Comparison of ENCODE assay signal across 15 mouse cellular contexts in genomic region chr11:61411809-61412208, GRCm38 (mm10). TPM values are rescaled to one million over a fixed set of nuclear protein-coding genes. Genes with fewer than 3 reads are reported as not detected.
DNase-seq lines count a peak whose midpoint lies in the region.
"Had no signal": no experiment of that assay in that cellular context is flagged by ENCODE, and none has a peak within 500 bp of the region (broad histone marks: within the 10 kb centered on the region; RNA-seq: fewer than 3 reads in every experiment).

No protein-coding gene starts in this region.

- peak; percentile 30 for DNase-seq in cerebellum, adult 9-10 months
- DNase-seq in cerebellum, postnatal 10 days, result no peak
- DNase-seq in lung, postnatal 25 days (ENCODE audit: low spot score), result peak; percentile 12
- no peak for DNase-seq in lung, postnatal 14 days
- peak; percentile 26 for DNase-seq in ZHBTc4 (ENCODE audit: low read depth, low spot score)
- DNase-seq in left cerebral cortex, postnatal 25 days (ENCODE audit: low spot score in 2 of 2), result no peak
- no peak for DNase-seq in layer of hippocampus, postnatal 36 days
- DNase-seq: adrenal gland, postnatal 10 days; cerebellum, adult 11 months; cerebellum, adult 8-10 months; cerebellum, postnatal 36 days; gastrocnemius, postnatal 10 days; heart, adult 2 months; heart, postnatal 14 days had no signal

- intact Hi-C loops in left cerebral cortex, postnatal 25 days (cut with DNase I), result loop anchor here (2.0 kb wide), 2 partner anchors 219 to 307 kb away; no protein-coding TSS in a partner anchor

RNA-seq across cellular contexts. Expression of gene Slc47a1, which starts 33.7 kb away (rescaled TPM):
- total RNA-seq in left cerebral cortex, postnatal 25 days (2021), result 1 to 10 TPM; 1.7 to 2.6 TPM
- 1 to 10 TPM in 1 of 2 experiments, under 1 TPM in 1; 0.40 to 3.5 TPM for total RNA-seq in layer of hippocampus, postnatal 36 days (2021)
- total RNA-seq: hematopoietic stem cell, adult 5-6 weeks had no signal

RNA-seq across cellular contexts. Expression of gene Rnf112, which starts 42.1 kb away (rescaled TPM):
- total RNA-seq in left cerebral cortex, postnatal 25 days (2021), result 100 to 1,000 TPM; 296 to 321 TPM
- 100 to 1,000 TPM; 542 to 544 TPM for total RNA-seq in layer of hippocampus, postnatal 36 days (2021)
- total RNA-seq: hematopoietic stem cell, adult 5-6 weeks had no signal

Comparison
In these comparisons a context has a peak if more than half of its experiments do, and no peak if none do; other contexts are left out.
1. DNase-seq: peak in cerebellum, adult 9-10 months (single experiment), lung, postnatal 25 days (single experiment) and ZHBTc4 (single experiment); none in cerebellum, postnatal 10 days (0 of 2), lung, postnatal 14 days (single experiment), left cerebral cortex, postnatal 25 days (0 of 2) and layer of hippocampus, postnatal 36 days (0 of 2).